Mouse (Mus musculus) kidney, adult 2 months (tissue): ENCODE measurements at regions not wholly inside any gene's neighbourhood (a gene's known extent, or its start where the extent isn't known, plus 50 kb on each side); places are given as distances from the start of the nearest gene placed in this dataset.

ENCODE experiments used
- CTCF ChIP-seq: fragments of 200-500 bp; conservative IDR thresholded peaks from 2 replicates; pipeline ENCODE4 v1.5.1; 2011; ENCODE audit warnings: low read depth, mild to moderate bottlenecking, control low read depth, low read length, moderate library complexity, mixed read lengths; ENCODE audit not compliant: insufficient read depth, insufficient read length
- POLR2A ChIP-seq: fragments of 200-500 bp; IDR thresholded peaks from one replicate; pipeline ENCODE4 v1.6.1; 2011; ENCODE audit warnings: low read depth, low read length, control low read depth

DNA sequence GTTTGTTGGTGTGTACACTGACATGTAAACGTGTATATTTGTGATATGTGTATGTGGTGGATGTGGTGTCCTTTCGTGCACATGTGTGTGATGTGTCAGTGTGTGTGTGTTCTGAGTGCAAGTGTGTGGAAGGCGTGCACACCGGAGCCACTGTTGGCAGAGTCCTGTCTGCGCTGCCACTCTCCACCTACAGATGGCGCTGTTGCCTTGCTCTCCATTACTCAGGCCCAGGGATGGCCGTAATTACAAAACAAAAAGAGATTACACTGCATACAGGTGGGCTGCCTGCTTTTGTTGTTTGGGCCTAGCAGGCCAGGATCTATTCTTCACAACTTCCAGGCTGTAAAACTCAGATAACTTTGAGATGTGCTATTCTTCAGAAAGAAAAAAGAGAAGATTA lies 199.4 kb downstream of the Cdh26 start:
- TF ChIP-seq CTCF (peak; percentile 99; the same call in 1 of the 2 replicates), POLR2A (no peak)
